Mouse (Mus musculus): ENCODE data around the gene Rgl2.

DNA sequence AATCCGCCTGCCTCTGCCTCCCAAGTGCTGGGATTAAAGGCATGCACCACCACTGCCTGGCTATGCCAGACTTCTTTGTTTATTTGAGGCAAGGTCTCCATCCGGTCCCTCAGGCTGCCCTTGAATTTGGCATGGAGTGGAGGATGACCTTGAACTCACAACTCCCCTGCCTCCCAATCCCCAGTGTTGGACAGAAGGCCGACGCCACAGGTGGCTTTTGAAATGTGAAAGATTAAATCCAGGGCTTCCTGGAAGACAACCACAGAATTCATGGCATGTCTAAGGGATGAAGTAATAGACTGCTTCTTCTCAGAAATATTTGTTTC is 28.4 kb upstream of the Rgl2 start:
- no peak for TF ChIP-seq GATA1 (IDR thresholded peaks at IDR 0.05; ENCODE audit: borderline replicate concordance, low read length)
- TF ChIP-seq CTCF (IDR thresholded peaks at IDR 0.05; ENCODE audit: low read depth, low read length) = no peak

All from G1E (cell line).